Mouse (Mus musculus): ENCODE data around the gene Slc23a2. TPM values are rescaled to one million over a fixed set of nuclear protein-coding genes. Genes with fewer than 3 reads are reported as not detected.

Gene Slc23a2
- 64.7 TPM for polyA plus RNA-seq (2014; fragmentation: Illumina TruSeq; extraction: RNeasy Lipid Tissue Mini Kit (QIAGEN cat#74804); ENCODE audit: low replicate concordance)

GRCm38 (mm10) chr2:132144971-132145691 lies at the start of gene Slc23a2:
Gene Slc23a2, minus strand, starts transcription at chr2:132145108.

GRCm38 (mm10) chr2:132029646-132030417 lies 115.1 kb downstream of the Slc23a2 start, which contains the start of gene Rassf2:
Gene Rassf2, minus strand, starts transcription at chr2:132030258.

Other genes with a start within 250 kb of the Slc23a2 start
- gene Prnp, start 235.2 kb downstream of the Slc23a2 start, polyA plus RNA-seq (2014; fragmentation: Illumina TruSeq; extraction: RNeasy Lipid Tissue Mini Kit (QIAGEN cat#74804); ENCODE audit: low replicate concordance), result 28.9 TPM
- not detected for gene Prn, start 235.2 kb downstream of the Slc23a2 start, polyA plus RNA-seq (2014; fragmentation: Illumina TruSeq; extraction: RNeasy Lipid Tissue Mini Kit (QIAGEN cat#74804); ENCODE audit: low replicate concordance)
- 1.1 TPM for gene Prnd, start 194.2 kb downstream of the Slc23a2 start, polyA plus RNA-seq (2014; fragmentation: Illumina TruSeq; extraction: RNeasy Lipid Tissue Mini Kit (QIAGEN cat#74804); ENCODE audit: low replicate concordance)
- gene Rassf2, start 114.8 kb downstream of the Slc23a2 start, polyA plus RNA-seq (2014; fragmentation: Illumina TruSeq; extraction: RNeasy Lipid Tissue Mini Kit (QIAGEN cat#74804); ENCODE audit: low replicate concordance), result 2.5 TPM
- 93.4 TPM for gene Tmem230, start 102.7 kb upstream of the Slc23a2 start, polyA plus RNA-seq (2014; fragmentation: Illumina TruSeq; extraction: RNeasy Lipid Tissue Mini Kit (QIAGEN cat#74804); ENCODE audit: low replicate concordance)
- gene Pcna, start 108.2 kb upstream of the Slc23a2 start, polyA plus RNA-seq (2014; fragmentation: Illumina TruSeq; extraction: RNeasy Lipid Tissue Mini Kit (QIAGEN cat#74804); ENCODE audit: low replicate concordance), result 344 TPM
- 14.0 TPM for gene Cds2, start 118.0 kb upstream of the Slc23a2 start, polyA plus RNA-seq (2014; fragmentation: Illumina TruSeq; extraction: RNeasy Lipid Tissue Mini Kit (QIAGEN cat#74804); ENCODE audit: low replicate concordance)
- gene Prokr2, start 240.3 kb upstream of the Slc23a2 start, polyA plus RNA-seq (2014; fragmentation: Illumina TruSeq; extraction: RNeasy Lipid Tissue Mini Kit (QIAGEN cat#74804); ENCODE audit: low replicate concordance), result not detected